In genomic region chr1:52102795-52103194, GRCm38 (mm10) we compare ENCODE assay signal across 29 mouse cellular contexts.
"Had no signal": no experiment of that assay in that cellular context is flagged by ENCODE, and none has a peak within 500 bp of the region (broad histone marks: within the 10 kb centered on the region; RNA-seq: fewer than 3 reads in every experiment).

No protein-coding gene starts in this region.

- H3K4me2 ChIP-seq: limb, embryonic 12.5 days; limb, embryonic 13.5 days; limb, embryonic 15.5 days; liver, embryonic 11.5 days; liver, embryonic 12.5 days; liver, embryonic 13.5 days; liver, embryonic 15.5 days; midbrain, embryonic 11.5 days; midbrain, embryonic 12.5 days; midbrain, embryonic 13.5 days; midbrain, embryonic 15.5 days; neural tube, embryonic 12.5 days had no signal

- DNase-seq: layer of hippocampus, postnatal 36 days; left cerebral cortex, postnatal 4 days; liver; liver, embryonic 13.5 days; liver, postnatal 0 days; lung, adult 18-20 months; lung, adult 2 months; lung, postnatal 14 days; lung, postnatal 36 days; midbrain, embryonic 14.5 days had no signal

- H3K27me3 ChIP-seq: limb, embryonic 12.5 days; limb, embryonic 13.5 days; limb, embryonic 15.5 days; liver, embryonic 12.5 days; liver, embryonic 13.5 days; liver, embryonic 15.5 days; megakaryocyte, embryonic 14.5 days; midbrain, embryonic 12.5 days; midbrain, embryonic 13.5 days; midbrain, embryonic 15.5 days; neural tube, embryonic 12.5 days had no signal

- ATAC-seq: liver, embryonic 12.5 days; liver, postnatal 0 days; midbrain, embryonic 13.5 days; midbrain, embryonic 15.5 days; midbrain, embryonic 16.5 days had no signal

- H3K4me1 ChIP-seq: limb, embryonic 10.5 days; limb, embryonic 12.5 days; limb, embryonic 13.5 days; limb, embryonic 15.5 days; liver, embryonic 12.5 days; liver, embryonic 13.5 days; liver, embryonic 15.5 days; midbrain, embryonic 10.5 days; midbrain, embryonic 12.5 days; midbrain, embryonic 13.5 days; midbrain, embryonic 15.5 days; neural tube, embryonic 12.5 days had no signal

- H3K9me3 ChIP-seq: limb, embryonic 10.5 days; limb, embryonic 12.5 days; limb, embryonic 13.5 days; limb, embryonic 15.5 days; liver, embryonic 12.5 days; liver, embryonic 13.5 days; liver, embryonic 15.5 days; megakaryocyte, embryonic 14.5 days; midbrain, embryonic 10.5 days; midbrain, embryonic 12.5 days; midbrain, embryonic 13.5 days; midbrain, embryonic 15.5 days; neural tube, embryonic 12.5 days had no signal

- H3K9ac ChIP-seq: limb, embryonic 12.5 days; limb, embryonic 13.5 days; limb, embryonic 15.5 days; liver, embryonic 12.5 days; liver, embryonic 13.5 days; liver, embryonic 14.5 days; liver, embryonic 15.5 days; liver, postnatal 0 days; midbrain, embryonic 12.5 days; midbrain, embryonic 13.5 days; midbrain, embryonic 15.5 days; neural tube, embryonic 12.5 days had no signal

- H3K27ac ChIP-seq: left cerebral cortex, adult 2 months; limb, embryonic 10.5 days; limb, embryonic 12.5 days; limb, embryonic 13.5 days; limb, embryonic 15.5 days; liver, embryonic 12.5 days; liver, embryonic 13.5 days; liver, embryonic 14.5 days; liver, embryonic 15.5 days; macrophage; midbrain, embryonic 10.5 days; midbrain, embryonic 12.5 days; midbrain, embryonic 13.5 days; midbrain, embryonic 15.5 days; neural tube, embryonic 12.5 days had no signal

- H3K4me3 ChIP-seq: left cerebral cortex, adult 2 months; limb, embryonic 10.5 days; limb, embryonic 12.5 days; limb, embryonic 13.5 days; limb, embryonic 15.5 days; liver, embryonic 12.5 days; liver, embryonic 13.5 days; liver, embryonic 15.5 days; megakaryocyte, embryonic 14.5 days; midbrain, embryonic 10.5 days; midbrain, embryonic 12.5 days; midbrain, embryonic 13.5 days; midbrain, embryonic 15.5 days; myocyte; neural tube, embryonic 12.5 days had no signal

- H3K36me3 ChIP-seq: limb, embryonic 10.5 days; limb, embryonic 12.5 days; limb, embryonic 13.5 days; limb, embryonic 15.5 days; liver, embryonic 12.5 days; liver, embryonic 13.5 days; liver, embryonic 15.5 days; midbrain, embryonic 10.5 days; midbrain, embryonic 12.5 days; midbrain, embryonic 13.5 days; midbrain, embryonic 15.5 days; neural tube, embryonic 12.5 days had no signal
